Mouse (Mus musculus) olfactory bulb, adult 2 months (tissue): ENCODE data around the gene Ctdsp2.

Experiments
- CTCF ChIP-seq: fragments of 200-500 bp; IDR thresholded peaks from 2 replicates; pipeline ENCODE4 v1.5.1; 2012; ENCODE audit warnings: low read depth, mild to moderate bottlenecking, low read length, moderate library complexity; ENCODE audit not compliant: insufficient read depth
- POLR2A ChIP-seq: fragments of 200-500 bp; IDR thresholded peaks from 2 replicates; pipeline ENCODE4 v1.6.1; 2012; ENCODE audit warnings: mild to moderate bottlenecking, low read depth, low read length, moderate library complexity; ENCODE audit not compliant: insufficient read depth

- TF ChIP-seq CTCF (no peak), POLR2A (no peak; the same call in 1 of the 2 replicates)
Observed at GRCm38 (mm10) chr10:126928819-126929206, 49.7 kb upstream of the Ctdsp2 start.
